In genomic region chr6:136363313-136363712, GRCm38 (mm10) we compare ENCODE assay signal across 30 mouse cellular contexts. TPM values are rescaled to one million over a fixed set of nuclear protein-coding genes. Genes with fewer than 3 reads are reported as not detected.
"Had no signal": no experiment of that assay in that cellular context is flagged by ENCODE, and none has a peak within 500 bp of the region (broad histone marks: within the 10 kb centered on the region; RNA-seq: fewer than 3 reads in every experiment).

No protein-coding gene starts in this region.

- ATAC-seq: hindbrain, embryonic 16.5 days; inflammation-experienced regulatory T-cells, adult 6 months; intestine, embryonic 15.5 days; intestine, postnatal 0 days had no signal

- H3K4me3 ChIP-seq: gastrocnemius, adult 2 months; heart, embryonic 10.5 days; heart, embryonic 12.5 days; hindbrain, embryonic 10.5 days; hindbrain, embryonic 12.5 days; intestine, embryonic 15.5 days; layer of hippocampus, adult 2 months; limb, embryonic 10.5 days; limb, embryonic 12.5 days; liver, embryonic 13.5 days had no signal

- H3K9me3 ChIP-seq: heart, embryonic 10.5 days; hindbrain, embryonic 10.5 days; hindbrain, embryonic 12.5 days; intestine, embryonic 15.5 days; limb, embryonic 10.5 days; limb, embryonic 12.5 days; liver, embryonic 13.5 days had no signal

- H3K27ac ChIP-seq: gastrocnemius, adult 2 months; heart, embryonic 10.5 days; hindbrain, embryonic 10.5 days; hindbrain, embryonic 12.5 days; hindbrain, embryonic 14.5 days; intestine, embryonic 15.5 days; limb, embryonic 10.5 days; limb, embryonic 12.5 days; liver, embryonic 13.5 days had no signal

- H3K9ac ChIP-seq: heart, embryonic 12.5 days; hindbrain, embryonic 12.5 days; hindbrain, embryonic 14.5 days; intestine, embryonic 15.5 days; limb, embryonic 12.5 days; liver, embryonic 13.5 days had no signal

- H3K36me3 ChIP-seq: heart, embryonic 10.5 days; heart, embryonic 12.5 days; hindbrain, embryonic 10.5 days; hindbrain, embryonic 12.5 days; intestine, embryonic 15.5 days; limb, embryonic 10.5 days; limb, embryonic 12.5 days; liver, embryonic 13.5 days had no signal

- H3K4me1 ChIP-seq: heart, embryonic 10.5 days; heart, embryonic 12.5 days; hindbrain, embryonic 12.5 days; intestine, embryonic 15.5 days; limb, embryonic 10.5 days; limb, embryonic 12.5 days; liver, embryonic 13.5 days had no signal

- H3K27me3 ChIP-seq: heart, embryonic 12.5 days; hindbrain, embryonic 12.5 days; intestine, embryonic 15.5 days; limb, embryonic 12.5 days; liver, embryonic 13.5 days had no signal

- H3K4me2 ChIP-seq: heart, embryonic 12.5 days; hindbrain, embryonic 12.5 days; hindbrain, embryonic 14.5 days; intestine, embryonic 15.5 days; limb, embryonic 12.5 days; liver, embryonic 11.5 days; liver, embryonic 13.5 days had no signal

- DNase-seq: gastrocnemius, adult 2 months; gastrocnemius, postnatal 10 days; gastrocnemius, postnatal 25 days; heart, adult 18-20 months; heart, postnatal 10 days; heart, postnatal 4 days; kidney, adult 18-20 months; kidney, adult 8-10 months; kidney, postnatal 10 days; kidney, postnatal 25 days; kidney, postnatal 4 days; liver; liver, embryonic 13.5 days had no signal

RNA-seq across cellular contexts. Expression of gene Gm8994, which starts 36.0 kb away (rescaled TPM):
- polyA plus RNA-seq: heart, embryonic 10.5 days; heart, embryonic 12.5 days; heart, embryonic 14.5 days; heart, embryonic 16.5 days; hindbrain, embryonic 10.5 days; hindbrain, embryonic 12.5 days; hindbrain, embryonic 14.5 days; hindbrain, embryonic 16.5 days; inflammation-experienced regulatory T-cells, adult 6 months; intestine, embryonic 15.5 days; intestine, postnatal 0 days; kidney, embryonic 14.5 days; kidney, embryonic 16.5 days; limb, embryonic 10.5 days; limb, embryonic 12.5 days; liver, embryonic 11.5 days; liver, embryonic 13.5 days had no signal

RNA-seq across cellular contexts. Expression of gene E330021D16Rik, which starts 52.1 kb away (rescaled TPM):
- polyA plus RNA-seq: heart, embryonic 12.5 days; heart, embryonic 14.5 days; heart, embryonic 16.5 days; hindbrain, embryonic 10.5 days; hindbrain, embryonic 12.5 days; hindbrain, embryonic 14.5 days; hindbrain, embryonic 16.5 days; intestine, embryonic 15.5 days; intestine, postnatal 0 days; limb, embryonic 10.5 days; limb, embryonic 12.5 days; liver, embryonic 11.5 days; liver, embryonic 13.5 days had no signal
